Mouse (Mus musculus) myocyte (in vitro differentiated cells): Measurements from ENCODE around the gene Foxg1. TPM values are rescaled to one million over a fixed set of nuclear protein-coding genes. Genes with fewer than 3 reads are reported as not detected.

Experiments
- H3K27me3 ChIP-seq: one replicate; pipeline ENCODE4 v1.6.1; 2011; ENCODE audit not compliant: control insufficient read depth, insufficient read depth, insufficient read length
- H3K36me3 ChIP-seq: one replicate; pipeline ENCODE4 v1.6.1; 2011; ENCODE audit not compliant: control insufficient read depth, insufficient read depth
- H3K4me2 ChIP-seq: one replicate; pipeline ENCODE4 v1.6.1; 2011; ENCODE audit warnings: low read depth, control low read depth
- H3K4me3 ChIP-seq: one replicate; pipeline ENCODE4 v1.5.1; 2011; ENCODE audit warnings: mild to moderate bottlenecking, control low read depth, moderate library complexity
- H3K79me2 ChIP-seq: one replicate; pipeline ENCODE4 v1.6.1; 2011; ENCODE audit not compliant: control insufficient read depth, insufficient read depth
- H3ac ChIP-seq: one replicate; pipeline ENCODE4 v1.6.1; 2011; ENCODE audit not compliant: control insufficient read depth, insufficient read length
- CEBPB ChIP-seq: IDR thresholded peaks from 2 replicates; pipeline ENCODE4 v1.6.1; 2011; ENCODE audit warnings: mild to moderate bottlenecking, moderate library complexity; ENCODE audit not compliant: poor library complexity, insufficient read depth, severe bottlenecking
- E2F4 ChIP-seq: IDR thresholded peaks from one replicate; pipeline ENCODE4 v1.6.1; 2011; ENCODE audit warnings: mild to moderate bottlenecking, control low read depth, moderate library complexity; ENCODE audit not compliant: insufficient read depth
- MAX ChIP-seq: IDR thresholded peaks from one replicate; pipeline ENCODE4 v1.6.1; 2011; ENCODE audit warnings: low read depth, mild to moderate bottlenecking, control low read depth
- MYOD1 ChIP-seq, 3 experiments: IDR thresholded peaks; one replicate each; pipeline ENCODE4 v1.6.1; 2011; ENCODE audit warnings: control low read depth in 2 of 3, low read depth in 2 of 3, mild to moderate bottlenecking in 2 of 3, moderate library complexity in 1 of 3; ENCODE audit not compliant: insufficient read length in 2 of 3, control insufficient read depth in 1 of 3
- MYOG ChIP-seq, 3 experiments: IDR thresholded peaks; one replicate each; pipeline ENCODE4 v1.6.1; 2011; ENCODE audit warnings: control low read depth in 2 of 3, low read depth in 2 of 3, mild to moderate bottlenecking in 2 of 3; ENCODE audit not compliant: insufficient read length in 2 of 3, control insufficient read depth in 1 of 3, insufficient read depth in 1 of 3
- POLR2A ChIP-seq: IDR thresholded peaks from one replicate; pipeline ENCODE4 v1.6.1; 2011; ENCODE audit warnings: low read depth, mild to moderate bottlenecking, control low read depth, moderate library complexity; ENCODE audit not compliant: insufficient read length
- POLR2AphosphoS2 ChIP-seq: IDR thresholded peaks from one replicate; pipeline ENCODE4 v1.6.1; 2011; ENCODE audit warnings: low read depth, control low read depth; ENCODE audit not compliant: insufficient read length
- REST ChIP-seq: IDR thresholded peaks from one replicate; pipeline ENCODE4 v1.6.1; 2011; ENCODE audit warnings: mild to moderate bottlenecking, control low read depth, moderate library complexity; ENCODE audit not compliant: insufficient read depth, insufficient read length
- SRF ChIP-seq: IDR thresholded peaks from one replicate; pipeline ENCODE4 v1.6.1; 2011; ENCODE audit warnings: low read depth; ENCODE audit not compliant: control insufficient read depth, insufficient read length
- TCF12 ChIP-seq: IDR thresholded peaks from one replicate; pipeline ENCODE4 v1.6.1; 2011; ENCODE audit warnings: mild to moderate bottlenecking, control low read depth; ENCODE audit not compliant: poor library complexity, insufficient read depth, severe bottlenecking
- TCF3 ChIP-seq: IDR thresholded peaks from one replicate; pipeline ENCODE4 v1.6.1; 2011; ENCODE audit warnings: low read depth, control low read depth; ENCODE audit not compliant: insufficient read length
- USF1 ChIP-seq: IDR thresholded peaks from one replicate; pipeline ENCODE4 v1.6.1; 2011; ENCODE audit warnings: low read depth, mild to moderate bottlenecking, control low read depth, moderate library complexity
- polyA plus RNA-seq: library from polyadenylated mRNA; unstranded; fragments of >200 nt; fragmentation: generic; extraction: Trizol; gene quantifications from one replicate; pipeline ENCODE4 v1.2.1, GENCODE M21; 2012; ENCODE audit warnings: missing spikeins

Gene Foxg1
- polyA plus RNA-seq, 1 experiment = not detected

- H3K36me3 ChIP-seq = no peaks in the 10 kb centered on the region
- TF ChIP-seq REST (no peak), CEBPB (no peak), MYOD1 (IDR thresholded peaks at IDR 0.05; ENCODE audit: control insufficient read depth in 1 of 3, insufficient read length in 2 of 3, low read depth in 2 of 3) (no peak), TCF3 (no peak), USF1 (no peak), MAX (no peak), MYOG (IDR thresholded peaks at IDR 0.05; ENCODE audit: control insufficient read depth in 1 of 3, insufficient read depth in 1 of 3, insufficient read length in 2 of 3, low read depth in 2 of 3) (no peak), POLR2A (no peak), POLR2AphosphoS2 (no peak), TCF12 (no peak), SRF (no peak), E2F4 (no peak)
- H3K79me2 ChIP-seq = no peaks in the 10 kb centered on the region
- no peak overlapping the region for H3ac ChIP-seq
- no peak overlapping the region for H3K4me2 ChIP-seq
- H3K27me3 ChIP-seq = no peaks in the 10 kb centered on the region
- H3K4me3 ChIP-seq = no peak overlapping the region
Observed at GRCm38 (mm10) chr12:49396776-49397175, 14.3 kb downstream of the Foxg1 start.

- no peaks in the 10 kb centered on the region for H3K79me2 ChIP-seq
- H3K4me3 ChIP-seq = no peak overlapping the region
- H3K27me3 ChIP-seq = no peaks in the 10 kb centered on the region
- no peak overlapping the region for H3K4me2 ChIP-seq
- H3K36me3 ChIP-seq = no peaks in the 10 kb centered on the region
- TF ChIP-seq CEBPB (no peak), REST (no peak), MAX (no peak), POLR2AphosphoS2 (no peak), SRF (no peak), TCF12 (no peak), POLR2A (no peak), E2F4 (no peak), MYOG (IDR thresholded peaks at IDR 0.05; ENCODE audit: control insufficient read depth in 1 of 3, insufficient read depth in 1 of 3, insufficient read length in 2 of 3, low read depth in 2 of 3) (no peak), TCF3 (no peak), MYOD1 (IDR thresholded peaks at IDR 0.05; ENCODE audit: control insufficient read depth in 1 of 3, insufficient read length in 2 of 3, low read depth in 2 of 3) (no peak), USF1 (no peak)
- no peak overlapping the region for H3ac ChIP-seq
Observed at GRCm38 (mm10) chr12:49397443-49398162, 15.1 kb downstream of the Foxg1 start.

- no peak overlapping the region for H3ac ChIP-seq
- H3K36me3 ChIP-seq = no peaks in the 10 kb centered on the region
- no peak overlapping the region for H3K4me3 ChIP-seq
- H3K4me2 ChIP-seq = no peak overlapping the region
- no peaks in the 10 kb centered on the region for H3K27me3 ChIP-seq
- H3K79me2 ChIP-seq = no peaks in the 10 kb centered on the region
- no peak for TF ChIP-seq USF1
- no peak for TF ChIP-seq E2F4
- TF ChIP-seq POLR2A = no peak
- TF ChIP-seq SRF = no peak
- TF ChIP-seq TCF3 = no peak
- no peak for TF ChIP-seq TCF12
- TF ChIP-seq MAX = no peak
- TF ChIP-seq POLR2AphosphoS2 = no peak
- TF ChIP-seq REST = no peak
- no peak for TF ChIP-seq MYOG (IDR thresholded peaks at IDR 0.05; ENCODE audit: control insufficient read depth in 1 of 3, insufficient read depth in 1 of 3, insufficient read length in 2 of 3, low read depth in 2 of 3)
- no peak for TF ChIP-seq CEBPB
- TF ChIP-seq MYOD1 (IDR thresholded peaks at IDR 0.05; ENCODE audit: control insufficient read depth in 1 of 3, insufficient read length in 2 of 3, low read depth in 2 of 3) = no peak
Observed at GRCm38 (mm10) chr12:49398163-49398540, 15.7 kb downstream of the Foxg1 start.

GRCm38 (mm10) chr12:49398636-49399035, 16.2 kb downstream of the Foxg1 start:
- Histone ChIP-seq H3K27me3 (no peaks in the 10 kb centered on the region), H3ac (no peak overlapping the region), H3K4me3 (no peak overlapping the region), H3K4me2 (no peak overlapping the region), H3K79me2 (no peaks in the 10 kb centered on the region), H3K36me3 (no peaks in the 10 kb centered on the region)
- TF ChIP-seq TCF12 (no peak), REST (no peak), SRF (no peak), POLR2A (no peak), E2F4 (no peak), TCF3 (no peak), CEBPB (no peak), MAX (no peak), MYOG (IDR thresholded peaks at IDR 0.05; ENCODE audit: control insufficient read depth in 1 of 3, insufficient read depth in 1 of 3, insufficient read length in 2 of 3, low read depth in 2 of 3) (no peak), MYOD1 (IDR thresholded peaks at IDR 0.05; ENCODE audit: control insufficient read depth in 1 of 3, insufficient read length in 2 of 3, low read depth in 2 of 3) (no peak), POLR2AphosphoS2 (no peak), USF1 (no peak)
